In the genomic region with DNA sequence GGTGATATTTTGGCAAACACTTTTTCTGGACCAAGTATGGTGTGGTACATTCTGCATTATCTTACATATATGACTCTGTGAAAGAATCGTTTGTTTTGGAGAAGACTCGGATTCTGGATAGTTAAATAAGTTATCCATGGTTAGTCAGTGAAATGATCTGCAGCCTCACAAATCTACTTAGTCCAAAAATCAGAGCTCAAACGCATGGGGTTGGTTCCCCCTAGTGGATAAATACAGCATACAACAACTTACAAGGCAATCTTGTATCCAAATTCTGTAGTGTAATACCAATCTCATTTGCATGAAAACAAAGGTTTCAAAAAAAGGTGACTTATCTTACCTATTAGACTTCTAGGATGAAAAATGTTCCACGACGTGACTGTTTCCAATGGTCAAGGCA, we compare ENCODE assay signal across 12 mouse cellular contexts. TPM values are rescaled to one million over a fixed set of nuclear protein-coding genes. Genes with fewer than 3 reads are reported as not detected.
DNase-seq lines count a peak whose midpoint lies in the region; ATAC-seq and TF ChIP-seq lines count a peak whose summit lies in the region.
"Had no signal": no experiment of that assay in that cellular context is flagged by ENCODE, and none has a peak within 500 bp of the region (broad histone marks: within the 10 kb centered on the region; RNA-seq: fewer than 3 reads in every experiment).

No protein-coding gene starts in this region.

- in situ Hi-C loops in ES-E14 (cut with MboI; ENCODE audit: low sequenced_read_pairs in 2 of 2, unreplicated experiment in 2 of 2), result no loop called here

- DNase-seq in cerebellum, postnatal 10 days, result peak; percentile 30 to 46
- DNase-seq in left cerebral cortex, postnatal 14 days (ENCODE audit: low spot score in 2 of 2), result peak; percentile 15
- DNase-seq in left cerebral cortex, postnatal 10 days (ENCODE audit: extremely low spot score in 1 of 2, low spot score in 2 of 2), result no peak
- peak; percentile 30 for DNase-seq in ES-E14 (ENCODE audit: low read depth, low spot score)
- peak; percentile 14 for DNase-seq in forelimb bud, embryonic 11.5 days (ENCODE audit: low read depth, low spot score)
- no peak for DNase-seq in urinary bladder, postnatal 4 days (ENCODE audit: low spot score in 2 of 2)
- no peak for DNase-seq in kidney, postnatal 25 days

- no peak for ATAC-seq in cerebellum, adult (ENCODE audit: insufficient number of reproducible peaks, low FRiP score, low TSS enrichment)

- H3K27ac ChIP-seq in ES-E14 (ENCODE audit: insufficient read depth, low read depth, low read length, poor library complexity, severe bottlenecking), result no peak overlapping the region
- H3K27ac ChIP-seq: lung, embryonic 15.5 days; neural tube, embryonic 12.5 days had no signal

- H3K9ac ChIP-seq in ES-E14 (ENCODE audit: insufficient read depth, low read depth, low read length, poor library complexity, severe bottlenecking), result no peak overlapping the region
- H3K9ac ChIP-seq: heart, embryonic 12.5 days; lung, embryonic 15.5 days; neural tube, embryonic 12.5 days had no signal

- no peak overlapping the region for H3K4me3 ChIP-seq in ES-E14 (ENCODE audit: insufficient read depth in 1 of 2, low read depth in 1 of 2, low read length in 2 of 2, poor library complexity in 1 of 2, severe bottlenecking in 1 of 2)
- H3K4me3 ChIP-seq: erythroblast, embryonic 14.5 days; heart, embryonic 12.5 days; lung, embryonic 15.5 days; neural tube, embryonic 12.5 days had no signal

- no peaks in the 10 kb centered on the region for H3K9me3 ChIP-seq in ES-E14 (ENCODE audit: control insufficient read depth, insufficient read depth, low read depth, low read length)
- H3K9me3 ChIP-seq: lung, embryonic 15.5 days; neural tube, embryonic 12.5 days had no signal

- intact Hi-C loops in left cerebral cortex, postnatal 14 days (cut with DNase I), result loop anchor here (10.0 kb wide), 1 partner anchor 1304 kb away; no protein-coding TSS in a partner anchor
- intact Hi-C loops in left cerebral cortex, postnatal 10 days (cut with DNase I), result loop anchor here (10.0 kb wide), 1 partner anchor 1294 kb away; no protein-coding TSS in a partner anchor

- H3K36me3 ChIP-seq in ES-E14 (ENCODE audit: control insufficient read depth, insufficient read depth, low read length, poor library complexity, severe bottlenecking), result no peaks in the 10 kb centered on the region
- H3K36me3 ChIP-seq: heart, embryonic 12.5 days; lung, embryonic 15.5 days; neural tube, embryonic 12.5 days had no signal

- no peaks in the 10 kb centered on the region for H3K4me1 ChIP-seq in ES-E14 (ENCODE audit: control insufficient read depth in 2 of 2, insufficient read depth in 2 of 2, low read length in 2 of 2, poor library complexity in 1 of 2)
- H3K4me1 ChIP-seq: heart, embryonic 12.5 days; lung, embryonic 15.5 days; neural tube, embryonic 12.5 days had no signal

TF ChIP-seq in ES-E14, 5 proteins besides CTCF, POLR2A, EP300 and RAD21:
- TF ChIP-seq ZC3H11A (IDR thresholded peaks at IDR 0.05; ENCODE audit: borderline replicate concordance, low read depth, low read length) (peak; percentile 30; the same call in 1 of the 2 replicates), ZNF384 (IDR thresholded peaks at IDR 0.05; ENCODE audit: low read depth, low read length) (no peak)
TF ChIP-seq in ES-E14: peak in this region for 1.

RNA-seq across cellular contexts. Expression of a gene that starts 0.4 kb away (rescaled TPM):
- total RNA-seq in left cerebral cortex, postnatal 14 days (2021), result not detected
- total RNA-seq in left cerebral cortex, postnatal 10 days (2021), result not detected
- not detected in 2 replicates for total RNA-seq in ES-E14 (2012; rRNA removed)

RNA-seq across cellular contexts. Expression of a gene that starts 11.5 kb away (rescaled TPM):
- total RNA-seq in left cerebral cortex, postnatal 14 days (2021), result not detected
- total RNA-seq in left cerebral cortex, postnatal 10 days (2021), result not detected
- total RNA-seq in ES-E14 (2012; rRNA removed), result not detected in 2 replicates

RNA-seq across cellular contexts. Expression of a gene that starts 20.8 kb away (rescaled TPM):
- not detected for total RNA-seq in left cerebral cortex, postnatal 14 days (2021)
- total RNA-seq in left cerebral cortex, postnatal 10 days (2021), result not detected
- not detected in 2 replicates for total RNA-seq in ES-E14 (2012; rRNA removed)

RNA-seq across cellular contexts. Expression of a gene that starts 31.7 kb away (rescaled TPM):
- not detected for total RNA-seq in left cerebral cortex, postnatal 14 days (2021)
- total RNA-seq in left cerebral cortex, postnatal 10 days (2021), result not detected
- not detected in 2 replicates for total RNA-seq in ES-E14 (2012; rRNA removed)

RNA-seq across cellular contexts. Expression of a gene that starts 41.1 kb away (rescaled TPM):
- not detected for total RNA-seq in left cerebral cortex, postnatal 14 days (2021)
- not detected for total RNA-seq in left cerebral cortex, postnatal 10 days (2021)
- not detected in 2 replicates for total RNA-seq in ES-E14 (2012; rRNA removed)

Comparison
In these comparisons a context has a peak if more than half of its experiments do, and no peak if none do; other contexts are left out.
1. DNase-seq: peak in cerebellum, postnatal 10 days (2 of 2), left cerebral cortex, postnatal 14 days (2 of 2), ES-E14 (single experiment) and forelimb bud, embryonic 11.5 days (single experiment); none in left cerebral cortex, postnatal 10 days (0 of 2), urinary bladder, postnatal 4 days (0 of 2) and kidney, postnatal 25 days (0 of 2).